Mouse (Mus musculus) lung, postnatal 25 days (tissue): ENCODE results near the gene Peak1.

Experiments used
- DNase-seq: peaks from one replicate; pipeline ENCODE4 v3.0.0; 2022; ENCODE audit warnings: low spot score

Peak1 gene

DNA sequence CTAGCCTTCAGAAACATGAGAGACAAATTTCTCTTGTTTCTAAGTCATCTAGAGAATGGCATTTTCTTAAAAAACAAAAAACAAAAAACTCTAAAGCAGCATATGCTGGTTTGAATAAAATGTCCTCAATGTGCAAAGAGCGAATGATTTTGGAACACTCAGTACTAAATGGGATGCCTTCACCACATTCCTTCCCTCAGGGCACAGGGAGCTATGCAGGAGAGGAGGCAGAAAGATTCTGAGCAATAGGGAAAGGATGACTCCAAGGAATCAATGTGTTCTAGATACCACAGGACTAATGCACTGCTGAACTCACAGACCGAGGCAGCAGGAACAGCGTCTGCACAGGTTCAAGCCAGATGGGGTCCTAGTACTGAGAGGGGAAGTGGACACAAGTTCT is 103.5 kb downstream of the Peak1 start:
- no peak for DNase-seq

DNA sequence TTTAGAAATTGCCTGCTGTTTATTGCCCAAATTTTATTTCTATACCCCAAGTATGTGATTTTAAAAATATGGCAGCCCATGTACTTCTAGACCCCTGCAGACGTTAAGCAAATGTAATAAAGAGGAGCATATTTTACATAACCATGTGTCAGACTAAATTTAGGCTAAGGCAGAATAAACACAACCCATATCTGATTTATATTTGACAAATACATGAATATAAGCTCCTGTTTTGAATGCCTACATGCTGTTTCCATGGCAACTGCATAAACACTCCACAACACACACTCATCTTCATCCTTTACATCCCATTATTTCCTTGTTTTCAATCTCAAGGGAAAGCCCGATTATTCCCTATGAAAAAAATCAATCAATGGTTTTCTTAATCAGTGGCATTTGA is 108.8 kb downstream of the Peak1 start:
- DNase-seq = no peak

- no peak for DNase-seq
Observed at GRCm38 (mm10) chr9:56304526-56304925, 113.3 kb downstream of the Peak1 start.

DNA sequence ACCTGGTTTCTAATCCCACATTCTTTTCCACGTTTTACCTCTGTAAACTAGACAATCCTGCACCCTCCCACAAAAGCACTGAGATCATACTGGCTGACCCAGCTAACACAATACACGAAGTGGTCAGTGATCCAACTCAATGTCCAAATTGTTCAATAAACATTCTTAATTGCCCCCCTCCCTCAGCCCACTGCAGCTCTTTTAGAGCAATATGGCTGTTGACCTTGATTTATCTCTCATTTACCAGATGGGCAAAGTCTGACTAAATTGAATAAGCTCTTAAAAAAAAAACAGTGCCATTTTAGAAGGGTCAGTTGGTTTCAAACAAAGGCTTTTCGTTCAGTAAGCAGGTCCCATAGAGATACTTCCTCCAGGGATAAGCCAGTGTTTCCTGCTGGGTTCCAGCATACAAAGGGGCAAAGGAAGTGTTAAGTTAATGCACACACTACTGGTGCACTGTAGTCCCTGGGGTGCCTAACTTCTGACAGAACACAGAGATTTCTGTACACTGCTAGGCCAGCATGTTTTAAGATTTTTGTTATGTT is 114.9 kb downstream of the Peak1 start:
- DNase-seq = no peak

DNA sequence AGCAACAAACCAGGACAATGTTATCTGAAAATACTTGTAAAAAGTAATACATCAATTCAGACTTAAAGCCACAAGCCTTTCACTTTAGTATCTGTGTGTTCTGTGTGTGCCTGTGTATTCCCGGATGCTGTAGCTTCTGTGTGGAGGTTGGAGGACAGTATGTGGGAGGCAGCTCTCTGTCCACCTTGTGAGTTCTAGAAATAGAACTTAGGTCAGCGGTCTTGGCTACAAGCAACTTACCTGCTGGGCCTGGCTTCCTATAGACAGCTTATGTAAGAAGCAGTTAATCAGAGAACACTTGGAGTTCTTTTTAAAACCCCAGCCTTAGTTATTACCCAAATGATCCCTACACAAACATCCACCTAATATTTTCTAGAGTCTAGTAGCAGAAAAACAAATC is 127.8 kb downstream of the Peak1 start:
- no peak for DNase-seq

DNA sequence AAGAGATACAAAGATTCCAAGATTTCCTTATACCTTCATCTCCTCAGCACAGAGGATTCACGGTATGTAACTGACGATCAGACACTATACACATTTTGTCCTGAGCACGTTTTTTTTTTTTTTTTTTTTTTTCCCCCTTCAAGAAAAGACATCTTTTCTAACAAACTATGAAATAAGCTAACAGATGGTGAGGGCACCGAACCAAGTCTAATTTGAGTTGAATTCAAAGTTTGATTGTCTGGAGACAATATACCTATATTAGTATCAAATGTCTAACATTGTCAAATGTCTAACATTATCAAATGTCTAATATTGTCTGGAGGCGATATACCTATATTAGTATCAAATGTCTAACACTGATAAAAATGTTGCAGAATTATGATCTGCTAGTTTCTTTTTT is 135.4 kb downstream of the Peak1 start:
- DNase-seq = no peak

- DNase-seq = no peak
Observed at GRCm38 (mm10) chr9:56273576-56273975, 144.3 kb downstream of the Peak1 start.

DNA sequence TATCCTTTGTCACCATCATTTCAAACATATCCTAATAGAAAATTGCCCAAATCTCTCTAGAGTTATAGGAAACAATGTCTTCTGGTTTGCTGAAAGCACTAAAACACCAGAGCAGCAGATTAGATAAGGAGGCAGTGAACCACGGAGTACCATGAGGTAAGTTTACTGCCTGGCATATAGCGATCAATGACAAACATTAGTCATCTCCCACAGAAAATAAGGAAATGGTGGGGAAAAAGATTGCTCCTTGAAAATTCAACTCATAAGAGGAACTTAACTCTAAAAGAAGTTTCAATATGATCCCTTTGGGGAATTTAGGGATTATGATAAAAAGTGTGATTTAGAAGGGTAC is 145.6 kb downstream of the Peak1 start:
- no peak for DNase-seq

- DNase-seq = no peak
Observed at GRCm38 (mm10) chr9:56271326-56272246, 146.3 kb downstream of the Peak1 start.

DNA sequence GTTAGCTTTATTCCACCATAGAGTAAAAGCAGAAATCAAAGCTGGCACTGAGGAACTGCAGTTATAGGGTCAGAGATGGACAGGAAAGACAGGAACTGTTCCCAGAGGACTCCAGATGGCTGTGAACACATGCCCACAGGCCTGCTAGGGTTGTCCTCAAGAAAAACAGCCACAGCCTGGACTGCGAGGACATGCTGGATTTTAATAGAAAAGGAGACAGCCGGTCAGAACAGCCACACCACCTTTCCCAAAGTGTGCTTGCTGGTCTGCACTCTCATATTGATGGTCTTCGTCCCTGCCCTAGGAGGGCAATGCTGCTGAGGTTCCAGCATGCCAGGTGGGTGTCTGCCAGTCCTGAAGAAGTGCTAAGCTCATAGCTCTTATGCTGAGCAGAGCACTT is 148.8 kb downstream of the Peak1 start:
- no peak for DNase-seq

DNA sequence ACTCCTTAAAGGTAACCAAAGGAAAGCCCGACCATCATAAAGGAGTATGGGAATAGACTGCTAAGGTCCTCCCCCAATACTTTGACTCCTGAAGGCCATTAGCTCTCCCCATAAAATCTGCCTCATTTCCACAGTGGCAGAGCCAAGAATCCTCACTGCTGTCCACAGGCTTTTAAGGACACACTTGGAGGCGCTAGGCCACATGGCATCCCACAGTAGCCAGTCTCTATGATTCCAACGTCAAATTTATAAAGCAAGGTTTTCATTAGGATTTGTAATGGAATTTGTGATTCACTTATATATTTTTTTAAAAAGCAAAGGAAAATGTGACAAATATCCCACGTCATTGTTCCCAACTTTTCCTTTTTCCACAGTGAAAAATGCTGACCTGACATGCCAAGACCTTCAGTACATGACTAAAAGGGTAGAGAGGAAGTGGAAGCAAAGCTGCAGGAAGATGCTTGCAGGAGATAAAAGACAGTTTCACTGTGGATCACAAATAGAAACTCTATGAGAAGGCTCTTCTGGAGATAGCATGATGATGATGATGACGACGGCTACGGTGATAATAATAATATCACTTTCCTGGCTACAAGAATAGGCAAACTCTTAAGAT is 151.6 kb downstream of the Peak1 start:
- DNase-seq = no peak

DNA sequence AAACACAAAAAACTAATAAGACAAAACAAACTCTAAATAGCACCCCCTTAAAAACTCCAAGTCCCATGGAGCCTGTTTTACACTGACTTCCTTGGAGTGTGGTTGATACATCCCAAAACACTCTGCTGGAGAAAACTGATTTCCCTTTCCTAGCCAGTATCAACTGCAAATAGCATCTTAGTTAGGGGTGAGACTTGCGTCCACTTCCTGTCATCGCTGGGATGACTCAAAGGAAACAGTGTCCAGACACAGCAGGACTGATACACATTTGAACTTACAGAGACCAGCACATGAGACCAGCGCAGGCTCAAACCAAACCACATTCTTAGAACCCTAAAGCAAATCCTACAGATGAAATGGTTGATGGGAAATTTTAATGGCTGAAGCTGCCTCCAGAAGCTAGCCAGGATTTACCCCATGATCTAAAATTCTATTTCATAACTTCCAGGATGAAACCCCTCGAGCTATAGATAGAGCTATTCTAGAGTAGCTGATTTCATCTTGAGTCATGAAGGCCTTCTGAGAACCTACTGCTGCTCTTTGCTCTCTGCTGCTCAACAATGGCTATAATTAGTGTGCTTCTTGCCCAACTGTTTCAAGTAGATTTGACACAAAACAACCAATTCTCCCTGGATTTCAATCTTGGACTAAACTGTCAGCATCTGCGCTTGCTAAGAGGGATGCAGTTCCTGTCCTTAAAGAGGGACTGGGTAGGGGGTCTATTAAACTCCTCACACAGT is 152.2 kb downstream of the Peak1 start:
- no peak for DNase-seq

GRCm38 (mm10) chr9:56265022-56265360 is 152.9 kb downstream of the Peak1 start:
- DNase-seq = no peak

- DNase-seq = peak; percentile 55
Observed at GRCm38 (mm10) chr9:56264308-56265021, 153.4 kb downstream of the Peak1 start.

DNA sequence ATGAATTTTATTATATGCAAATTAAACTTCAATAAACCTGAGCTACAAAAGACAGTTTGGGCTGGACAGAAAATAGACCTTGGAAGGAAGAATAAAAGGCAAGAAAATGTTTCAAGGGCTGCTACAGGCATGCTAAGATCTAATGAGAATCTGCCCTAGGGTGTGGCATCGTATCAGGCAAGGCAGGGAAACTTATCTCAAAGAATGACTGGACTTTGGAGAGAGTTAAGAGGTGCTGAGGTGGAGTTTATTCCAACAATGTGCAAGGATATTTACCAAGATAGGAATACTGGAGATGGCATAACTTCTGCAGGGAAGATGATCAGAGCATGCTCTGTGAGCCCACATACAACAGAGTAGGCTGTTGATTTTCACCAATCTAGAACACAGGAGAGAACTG is 154.8 kb downstream of the Peak1 start:
- no peak for DNase-seq

DNA sequence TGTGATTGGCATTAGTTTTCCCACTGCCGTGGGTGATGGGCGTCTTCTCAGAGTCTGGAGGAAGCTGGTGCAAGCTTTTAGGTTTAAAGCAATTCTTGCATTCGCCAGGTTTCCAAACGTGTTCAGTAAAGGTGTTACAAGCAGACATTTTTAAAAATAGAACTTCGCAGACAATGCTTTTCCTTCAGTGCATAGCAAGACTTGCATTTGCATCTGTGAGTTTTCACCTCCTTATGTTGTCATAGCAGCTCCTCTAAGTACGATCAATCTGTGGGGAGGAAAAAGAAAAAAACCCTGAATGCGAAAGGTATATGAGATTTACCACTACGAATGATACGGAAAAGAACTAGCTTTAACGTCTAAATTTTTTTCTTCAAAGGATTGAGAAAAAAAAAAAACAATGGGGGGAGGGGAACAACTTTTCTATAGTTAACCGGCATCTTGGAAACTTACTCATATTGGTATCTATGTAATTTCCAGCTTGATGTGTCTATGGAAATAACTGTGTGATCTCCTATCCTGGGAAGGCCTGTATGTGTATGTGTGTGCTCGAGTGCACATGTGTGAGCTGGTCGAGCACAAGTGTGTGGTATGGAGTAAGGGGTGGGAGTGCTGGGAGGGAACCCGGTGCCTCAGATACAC is 157.3 kb downstream of the Peak1 start:
- DNase-seq = no peak

DNA sequence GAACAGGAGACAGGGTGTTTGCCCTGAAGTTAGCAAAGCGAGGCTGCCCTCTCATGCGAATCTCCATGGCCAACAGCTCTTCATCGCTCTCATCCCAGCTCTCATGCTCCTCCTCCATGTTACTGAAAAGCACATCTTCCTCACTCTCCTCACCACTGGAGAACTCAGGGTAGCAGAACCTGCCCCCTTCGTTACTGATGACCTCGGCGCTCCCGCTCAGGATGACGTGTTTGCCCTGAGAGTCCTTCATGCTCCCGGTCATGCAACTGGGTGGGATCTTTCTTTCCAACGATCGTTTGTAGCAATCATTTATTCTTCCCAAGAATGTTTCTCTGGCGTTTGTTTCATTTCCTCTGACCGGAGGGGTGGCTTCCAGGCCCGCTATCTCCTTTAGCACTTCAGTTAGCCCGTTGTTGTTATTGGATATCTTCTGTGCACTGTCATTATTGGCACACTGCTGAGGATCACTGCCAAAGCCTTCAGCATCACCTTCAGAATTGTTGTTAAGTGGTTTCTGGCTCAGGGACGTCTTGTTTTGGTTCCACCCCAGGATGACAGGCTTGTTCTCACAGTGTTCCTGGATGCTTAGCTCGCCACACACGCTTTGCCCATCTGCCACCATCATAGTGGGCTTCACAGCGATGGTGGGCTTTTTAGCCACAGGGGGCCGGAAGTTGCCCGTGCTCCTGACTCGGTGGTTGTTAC is 157.9 kb downstream of the Peak1 start:
- peak; percentile 59 for DNase-seq

- DNase-seq = no peak
Observed at GRCm38 (mm10) chr9:56258261-56258790, 159.5 kb downstream of the Peak1 start.

GRCm38 (mm10) chr9:56257227-56258000 is 160.5 kb downstream of the Peak1 start:
- DNase-seq = no peak
